16 mouse cellular contexts compared by ENCODE assay signal in genomic region chr1:127959312-127959718, GRCm38 (mm10).
DNase-seq lines count a peak whose midpoint lies in the region; ATAC-seq and TF ChIP-seq lines count a peak whose summit lies in the region.
"Had no signal": no experiment of that assay in that cellular context is flagged by ENCODE, and none has a peak within 500 bp of the region (broad histone marks: within the 10 kb centered on the region; RNA-seq: fewer than 3 reads in every experiment).

No protein-coding gene starts in this region.

- peak overlapping the region; percentile 86 for H3K27ac ChIP-seq in left cerebral cortex, adult 2 months
- H3K27ac ChIP-seq in forebrain, postnatal 0 days (ENCODE audit: low read depth, low read length): peak overlapping the region; percentile 73
- H3K27ac ChIP-seq in midbrain, embryonic 16.5 days (ENCODE audit: low read length): peak overlapping the region; percentile 73
- H3K27ac ChIP-seq: limb, embryonic 10.5 days; neural tube, embryonic 12.5 days had no signal

- no peaks in the 10 kb centered on the region for H3K27me3 ChIP-seq in forebrain, postnatal 0 days (ENCODE audit: insufficient read depth, low read length)
- H3K27me3 ChIP-seq in midbrain, embryonic 16.5 days (ENCODE audit: control insufficient read depth, insufficient read depth, low read depth, low read length): no peaks in the 10 kb centered on the region
- H3K27me3 ChIP-seq: neural tube, embryonic 12.5 days had no signal

- H3K36me3 ChIP-seq in forebrain, postnatal 0 days (ENCODE audit: insufficient read depth): no peaks in the 10 kb centered on the region
- H3K36me3 ChIP-seq in midbrain, embryonic 16.5 days (ENCODE audit: control insufficient read depth, insufficient read depth, low read length): no peaks in the 10 kb centered on the region
- H3K36me3 ChIP-seq: neural tube, embryonic 12.5 days had no signal

- 0 out of 2 replicates have a peak overlapping the region, but pooled peaks have one; percentile 1 for H3K4me2 ChIP-seq in forebrain, postnatal 0 days (ENCODE audit: low read depth)
- peak overlapping the region; percentile 36 for H3K4me2 ChIP-seq in midbrain, embryonic 16.5 days (ENCODE audit: low read length)
- H3K4me2 ChIP-seq: neural tube, embryonic 12.5 days had no signal

- no peaks in the 10 kb centered on the region for H3K9me3 ChIP-seq in forebrain, postnatal 0 days (ENCODE audit: low read length)
- no peaks in the 10 kb centered on the region for H3K9me3 ChIP-seq in midbrain, embryonic 16.5 days (replicated peaks; ENCODE audit: control insufficient read depth, low read length, poor library complexity, severe bottlenecking)
- H3K9me3 ChIP-seq: G1E; limb, embryonic 10.5 days; neural tube, embryonic 12.5 days had no signal

- H3K9ac ChIP-seq in forebrain, postnatal 0 days: peak overlapping the region; percentile 23; the same call in 1 of the 2 replicates
- H3K9ac ChIP-seq in midbrain, embryonic 16.5 days (ENCODE audit: low read depth, low read length): peak overlapping the region; percentile 33; the same call in 1 of the 2 replicates
- H3K9ac ChIP-seq: neural tube, embryonic 12.5 days had no signal

- TF ChIP-seq CTCF in left cerebral cortex, adult 2 months (IDR thresholded peaks at IDR 0.05): no peak
- TF ChIP-seq CTCF in forebrain, postnatal 0 days (IDR thresholded peaks at IDR 0.05; ENCODE audit: low read depth): no peak

- DNase-seq in frontal cortex, postnatal 10 days (ENCODE audit: low spot score in 2 of 2): no peak
- DNase-seq in left cerebral cortex, adult 2 months (ENCODE audit: extremely low spot score in 1 of 2, low spot score in 2 of 2): no peak
- DNase-seq in left cerebral cortex, adult 9 months (ENCODE audit: low spot score in 2 of 2): no peak
- DNase-seq in forebrain, postnatal 0 days: no peak
- DNase-seq in adrenal gland, postnatal 4 days (ENCODE audit: low spot score in 2 of 2): no peak
- no peak for DNase-seq in right cerebral cortex, postnatal 36 days (ENCODE audit: low spot score in 2 of 2)
- DNase-seq: cerebellum, adult 11 months; lung, postnatal 36 days; spleen, adult 18-20 months; thymus, postnatal 4 days had no signal

- intact Hi-C loops in left cerebral cortex, adult 2 months (cut with DNase I): loop anchor here (2.0 kb wide), 1 partner anchor 15 kb away; no protein-coding TSS in a partner anchor

- 19% methylated on average over 7 of the region's 7 CpGs for WGBS in forebrain, postnatal 0 days
- WGBS in midbrain, embryonic 16.5 days: 6% methylated on average over 7 of the region's 7 CpGs

- ATAC-seq in frontal cortex, adult (ENCODE audit: low TSS enrichment): peak; percentile 39
- peak; percentile 74 for ATAC-seq in forebrain, postnatal 0 days
- peak; percentile 75 for ATAC-seq in midbrain, embryonic 16.5 days

- H3K4me3 ChIP-seq in left cerebral cortex, adult 2 months: peak overlapping the region; percentile 19; the same call in 1 of the 2 replicates
- no peak overlapping the region for H3K4me3 ChIP-seq in forebrain, postnatal 0 days (ENCODE audit: low read depth, low read length)
- no peak overlapping the region for H3K4me3 ChIP-seq in midbrain, embryonic 16.5 days (ENCODE audit: low read depth, low read length)
- H3K4me3 ChIP-seq: erythroblast, embryonic 14.5 days; limb, embryonic 10.5 days; neural tube, embryonic 12.5 days had no signal

- H3K4me1 ChIP-seq in forebrain, postnatal 0 days (ENCODE audit: insufficient read depth): peaks cover 17% of the 10 kb centered on the region
- H3K4me1 ChIP-seq in midbrain, embryonic 16.5 days (ENCODE audit: control insufficient read depth, insufficient read depth, low read length): peaks cover 15% of the 10 kb centered on the region
- H3K4me1 ChIP-seq: limb, embryonic 10.5 days had no signal
